Mouse (Mus musculus) thymus, adult 18-20 months (tissue): Measurements from ENCODE around the gene Ldoc1.

Source experiments
- DNase-seq, 2 experiments: peaks; one replicate each; pipeline ENCODE4 v3.0.0; 2022; ENCODE audit warnings: mixed read lengths in 2 of 2

Gene Ldoc1

DNA sequence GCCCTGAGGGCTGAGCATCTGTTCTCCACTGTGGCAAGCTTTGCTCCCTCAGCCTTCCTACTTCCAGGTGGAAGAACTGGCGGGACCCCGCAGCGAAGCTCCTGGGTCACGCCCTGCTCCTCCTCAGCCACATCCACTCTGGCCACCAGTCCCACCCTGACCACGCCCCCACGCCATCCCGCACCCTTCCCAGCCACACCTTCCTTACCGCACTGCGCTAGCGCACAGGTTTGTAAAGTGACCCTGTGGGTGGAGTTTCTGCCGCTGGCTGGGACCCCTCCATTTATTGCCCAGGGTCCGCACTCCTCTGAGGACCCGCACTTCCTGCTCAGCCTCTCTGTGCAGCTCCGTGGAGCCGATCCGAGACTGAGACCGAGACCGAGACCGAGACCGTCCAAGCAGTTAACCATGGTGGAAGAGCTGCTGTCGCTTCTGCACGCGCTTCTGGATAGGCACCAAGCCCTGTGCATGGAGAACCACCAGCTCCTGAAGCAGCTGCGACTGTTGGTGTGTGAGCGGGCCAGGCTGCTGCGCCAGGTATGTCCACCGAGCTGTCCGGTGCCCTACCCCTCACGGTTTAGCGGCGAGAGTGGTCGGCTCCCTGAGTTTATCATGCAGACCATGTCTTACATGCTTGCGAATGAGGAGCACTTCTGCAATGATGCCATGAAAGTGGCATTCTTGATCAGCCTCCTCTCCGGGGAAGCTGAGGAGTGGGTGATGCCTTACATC, at the start of gene Ldoc1:
TSS of gene Ldoc1 (plus strand) at position 196 of the 732 bp plus-strand sequence.
- DNase-seq = no peak

DNA sequence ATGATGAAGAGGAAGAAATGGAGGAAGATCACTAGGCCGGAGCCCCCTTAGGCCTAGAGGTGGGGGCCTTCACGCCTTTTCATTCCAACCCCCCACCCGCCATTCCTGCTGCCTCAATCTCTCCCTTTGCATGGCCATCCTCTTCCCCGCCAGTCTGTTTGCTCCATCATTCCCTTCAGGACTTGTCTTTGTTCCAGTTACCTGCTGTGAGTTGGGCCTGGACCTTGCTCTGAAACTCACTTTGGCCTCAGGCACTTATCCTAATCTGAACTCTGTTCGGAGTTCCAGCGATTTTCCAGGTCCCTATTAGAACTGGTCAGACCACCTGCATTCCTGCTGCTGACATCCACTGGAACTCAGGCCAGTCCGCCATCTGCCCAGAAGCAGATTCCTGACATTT, 834 bp downstream of the Ldoc1 start:
- no peak for DNase-seq

DNA sequence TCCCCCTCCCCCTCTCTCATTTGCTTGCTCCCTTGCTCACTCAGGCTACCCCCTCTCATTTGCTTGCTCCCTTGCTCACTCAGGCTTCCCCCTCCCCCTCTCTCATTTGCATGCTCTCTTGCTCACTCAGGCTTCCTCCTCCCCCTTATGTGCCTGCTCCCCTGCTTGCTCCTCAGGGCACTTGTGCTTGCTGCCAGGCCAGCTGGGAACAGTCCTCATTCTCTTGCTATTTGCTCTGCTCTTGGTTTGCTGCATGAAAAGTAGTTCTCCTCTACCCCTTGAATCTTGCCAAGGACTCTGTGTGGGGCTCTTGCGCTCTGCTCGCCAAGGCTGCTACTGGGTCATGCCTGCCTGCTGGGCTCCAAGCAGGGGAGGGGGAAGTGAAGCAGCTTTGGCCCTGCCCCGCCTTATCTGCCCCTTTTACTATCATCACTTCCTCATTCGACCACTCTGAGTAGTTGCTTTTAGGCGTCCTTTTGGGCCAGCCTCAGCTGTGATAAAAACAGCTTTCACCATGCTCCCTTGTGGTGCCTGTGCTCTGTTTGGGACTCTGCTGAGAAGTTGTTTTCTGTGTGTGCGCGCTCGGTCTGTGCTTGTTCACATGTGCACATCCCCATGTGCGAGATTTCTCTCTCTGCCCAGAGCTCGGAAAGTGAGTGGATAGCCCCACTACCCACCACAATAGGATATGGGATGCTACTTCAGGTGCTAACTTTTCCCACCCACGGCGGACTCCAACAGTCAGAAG, 13.2 kb downstream of the Ldoc1 start:
- no peak for DNase-seq

DNA sequence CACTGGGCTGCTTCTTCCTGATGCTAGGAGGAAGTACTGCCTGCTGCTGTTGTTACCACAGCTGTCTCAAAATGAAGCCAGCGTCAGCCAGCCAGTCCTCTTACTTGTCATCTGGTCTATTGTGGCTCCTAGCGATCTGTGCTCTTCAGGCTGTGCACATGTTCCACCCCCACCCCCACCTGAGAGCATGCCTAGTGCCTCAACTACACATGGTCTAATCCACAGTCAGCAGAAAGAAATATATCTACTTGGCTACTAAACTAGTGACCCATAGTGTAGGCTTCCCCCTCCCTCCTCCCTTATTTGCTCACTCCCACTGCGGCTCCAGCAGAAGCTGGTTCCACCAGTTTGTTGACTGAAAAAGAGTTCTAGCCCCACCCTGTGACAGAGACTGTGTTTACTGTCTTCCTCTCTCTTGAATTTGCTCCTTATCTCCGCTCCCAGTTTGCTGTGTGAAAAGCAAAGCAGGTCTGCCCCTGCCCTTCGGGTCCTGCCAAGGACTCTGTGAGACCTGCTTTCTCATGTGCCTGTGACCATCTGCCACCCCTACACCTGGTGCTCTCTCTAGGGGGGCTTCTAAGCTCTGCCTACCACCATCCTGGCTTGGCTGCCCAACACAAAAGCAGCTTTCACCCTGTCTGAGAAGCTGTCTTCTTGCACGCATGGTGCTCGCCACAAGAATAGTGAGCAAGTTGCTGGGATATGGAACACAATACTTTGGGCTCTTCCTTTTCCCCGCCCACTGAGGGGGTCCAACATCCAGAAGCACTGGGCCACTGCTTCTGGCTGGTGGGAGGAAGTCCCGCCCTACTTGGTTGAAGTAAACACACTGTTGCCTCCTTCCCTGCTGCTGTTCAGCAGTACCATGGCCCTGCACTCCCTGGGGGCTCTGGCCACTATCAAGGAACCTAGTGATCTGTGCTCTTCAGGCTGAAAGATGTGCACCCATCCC, 14.0 kb downstream of the Ldoc1 start:
- no peak for DNase-seq

DNA sequence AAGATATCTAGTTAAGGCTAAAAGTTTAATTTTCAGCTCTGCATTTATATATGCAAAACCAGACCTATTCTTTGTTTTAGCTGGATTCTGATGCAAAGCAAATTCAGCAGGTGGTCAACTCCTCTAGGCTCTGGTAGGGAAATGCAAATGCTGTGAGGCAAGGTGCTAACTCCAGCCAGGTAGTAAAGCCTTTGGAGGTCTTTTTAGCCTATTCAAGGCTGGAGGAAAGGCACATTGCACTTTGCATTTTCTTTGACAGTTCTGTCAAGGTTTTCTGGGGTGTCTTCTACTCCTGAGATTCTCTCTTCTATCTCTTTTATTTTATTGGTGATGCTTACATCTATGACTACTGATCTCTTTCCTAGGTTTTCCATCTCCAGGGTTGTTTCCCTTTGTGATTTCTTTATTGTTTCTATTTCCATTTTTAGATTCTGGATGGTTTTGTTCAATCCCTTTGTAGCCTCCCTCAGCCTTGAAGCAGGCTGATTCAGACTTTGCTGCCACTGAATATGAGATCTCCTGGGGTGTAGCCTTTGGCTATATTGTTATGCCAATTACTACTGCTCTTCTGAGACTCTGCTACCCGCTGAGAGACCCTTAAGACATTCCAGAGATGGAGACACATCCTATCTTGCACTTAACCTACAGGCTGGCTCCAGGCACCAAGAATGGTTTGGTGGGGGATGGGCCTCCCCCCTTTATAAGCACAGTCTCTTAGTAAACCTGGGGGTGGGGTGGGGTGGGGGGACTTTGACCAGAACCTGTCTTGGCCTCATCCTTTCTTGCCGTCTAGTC, 18.4 kb downstream of the Ldoc1 start:
- DNase-seq = no peak
